Mouse (Mus musculus) central nervous system, embryonic 11.5 days (tissue): Measurements from ENCODE around the gene Cmss1. TPM values are rescaled to one million over a fixed set of nuclear protein-coding genes. Genes with fewer than 3 reads are reported as not detected.

ENCODE experiments used
- polyA plus RNA-seq: library from polyadenylated mRNA; depleted of rRNA; stranded (reverse); fragments of >200 nt; gene quantifications from 2 replicates; pipeline ENCODE4 v1.2.3, GENCODE M21; 2012; rRNA removed

Cmss1 gene
- 18.4 and 18.8 TPM in 2 replicates for polyA plus RNA-seq

DNA sequence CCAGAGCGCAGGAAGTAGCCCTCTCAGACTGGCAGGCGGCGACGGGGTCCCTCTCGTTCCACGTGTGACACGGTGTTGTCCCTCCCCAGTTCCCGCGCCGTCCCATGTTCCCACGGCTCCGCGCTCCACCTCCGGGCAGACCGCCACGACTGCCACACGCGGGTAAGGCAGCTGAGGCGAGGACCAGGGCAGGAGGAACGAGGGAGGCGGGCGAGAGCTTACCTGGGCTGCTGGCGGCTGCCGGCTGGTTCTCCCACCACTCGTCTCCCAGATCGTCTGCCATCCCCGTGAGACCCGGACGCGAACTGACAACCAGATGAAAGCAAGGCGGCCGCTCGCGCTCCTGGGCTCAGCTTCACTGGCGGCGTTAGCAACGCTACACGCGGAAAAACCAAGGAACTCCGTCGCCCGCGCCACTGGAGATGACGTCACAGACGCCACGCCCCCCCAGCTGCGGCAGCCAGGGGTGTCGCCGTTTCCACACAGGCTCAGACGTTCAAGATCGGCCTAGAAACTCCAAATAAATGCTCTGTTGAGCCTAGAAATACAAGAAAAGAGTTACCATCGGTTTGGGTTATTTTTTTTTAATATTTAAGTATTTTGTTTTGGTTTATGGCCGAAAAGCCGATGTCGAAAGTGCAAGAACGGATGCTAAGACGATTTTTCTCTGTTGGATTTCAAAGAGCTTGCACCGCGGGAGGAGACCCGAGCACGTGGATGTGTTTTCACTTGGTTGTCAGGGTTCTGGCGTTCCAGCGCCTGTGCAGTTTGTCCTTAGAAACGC lies at the start of gene Cmss1:
Gene Cmss1, minus strand, starts transcription at position 421 of the 784 bp plus-strand sequence.

DNA sequence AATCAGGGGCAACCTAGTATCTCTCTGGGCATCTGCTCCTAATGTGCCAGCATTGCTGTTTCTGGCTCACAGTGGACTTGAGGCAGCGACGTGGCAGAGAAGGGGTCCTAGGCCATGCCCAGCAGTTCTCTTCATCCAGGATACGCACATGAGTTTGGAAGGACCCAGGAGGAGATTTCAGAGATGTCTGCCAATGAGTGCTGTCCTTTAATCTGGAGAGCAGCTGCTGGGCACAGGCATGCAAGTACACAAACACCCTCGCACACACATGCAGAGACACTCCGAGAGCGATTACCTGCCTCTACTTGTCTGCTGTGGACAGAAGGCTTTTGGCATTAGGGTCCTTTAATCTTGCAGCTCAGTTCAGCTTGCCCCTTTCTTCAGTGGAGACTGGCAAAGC lies 253.9 kb downstream of the Cmss1 start, which contains the start of gene Filip1l:
Gene Filip1l, plus strand, starts transcription at position 343 of the 400 bp plus-strand sequence.

DNA sequence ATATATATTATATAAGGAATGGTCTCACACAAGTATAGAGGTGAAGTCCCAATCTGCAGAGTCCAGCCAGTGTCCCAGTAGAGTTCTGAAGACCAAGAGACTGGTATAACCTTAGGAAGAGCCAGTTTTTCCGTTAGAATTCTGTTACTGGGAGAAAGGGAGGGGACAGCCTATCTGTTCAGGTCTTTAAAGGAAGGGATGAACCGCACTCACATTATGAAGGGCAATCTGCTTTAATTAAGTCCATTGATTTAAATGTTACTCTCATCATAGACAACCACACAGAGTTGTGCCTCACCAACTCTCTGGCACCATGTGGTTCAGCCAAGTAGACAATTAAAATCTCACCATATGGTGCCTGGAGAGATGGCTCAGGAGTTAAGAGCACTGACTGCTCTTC lies 313.9 kb downstream of the Cmss1 start, which contains the start of gene Tmem30c:
Gene Tmem30c, minus strand, starts transcription at position 101 of the 400 bp plus-strand sequence.

Other genes with a start within 250 kb of the Cmss1 start
- 0.98 and 2.0 TPM in 2 replicates for gene Col8a1, start 147.9 kb upstream of the Cmss1 start, polyA plus RNA-seq